Mouse (Mus musculus) spleen, adult 2 months (tissue): ENCODE data around the gene Cd5.

Source experiments
- CTCF ChIP-seq: fragments of 200-500 bp; IDR thresholded peaks from 2 replicates; pipeline ENCODE4 v1.5.1; 2011; ENCODE audit warnings: mild to moderate bottlenecking, inconsistent platforms; ENCODE audit not compliant: insufficient read depth, insufficient read length, insufficient replicate concordance; ENCODE audit errors: extremely low read depth
- POLR2A ChIP-seq: fragments of 200-500 bp; IDR thresholded peaks from 2 replicates; pipeline ENCODE4 v1.6.1; 2011; ENCODE audit warnings: low read depth, low read length, inconsistent platforms

DNA sequence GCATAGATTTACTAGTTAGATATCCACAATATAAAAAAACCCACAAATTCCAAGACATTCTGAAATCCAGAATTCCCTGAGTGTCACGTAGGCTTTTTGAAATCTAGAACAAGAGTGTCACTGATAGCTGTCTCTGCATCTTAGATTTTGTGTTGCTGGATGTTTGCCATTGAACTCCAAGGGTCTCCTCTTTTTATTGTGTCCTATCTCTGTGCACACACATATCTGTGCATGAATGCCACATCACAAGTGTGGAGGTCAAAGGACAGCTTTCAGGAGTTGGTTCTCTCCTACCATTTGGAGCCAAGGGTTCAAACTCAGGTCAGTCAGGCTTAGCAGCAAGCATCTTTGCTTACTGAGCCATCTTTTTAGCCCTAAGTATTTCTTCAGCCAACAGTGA lies 30.9 kb downstream of the Cd5 start:
- no peak for TF ChIP-seq POLR2A
- TF ChIP-seq CTCF = no peak
